Mouse (Mus musculus): ENCODE measurements around the gene Cdh12. TPM values are rescaled to one million over a fixed set of nuclear protein-coding genes. Genes with fewer than 3 reads are reported as not detected.
A peak's percentile ranks its signal among the peaks of the same experiment; 100 is the strongest.
"Not testable (repeated sequence)": the region's sequence is repeated elsewhere in the genome, so short reads cannot be mapped to it uniquely, and the experiment has no call there.

Gene Cdh12
- polyA plus RNA-seq, 1 experiment: 0.73 TPM

DNA sequence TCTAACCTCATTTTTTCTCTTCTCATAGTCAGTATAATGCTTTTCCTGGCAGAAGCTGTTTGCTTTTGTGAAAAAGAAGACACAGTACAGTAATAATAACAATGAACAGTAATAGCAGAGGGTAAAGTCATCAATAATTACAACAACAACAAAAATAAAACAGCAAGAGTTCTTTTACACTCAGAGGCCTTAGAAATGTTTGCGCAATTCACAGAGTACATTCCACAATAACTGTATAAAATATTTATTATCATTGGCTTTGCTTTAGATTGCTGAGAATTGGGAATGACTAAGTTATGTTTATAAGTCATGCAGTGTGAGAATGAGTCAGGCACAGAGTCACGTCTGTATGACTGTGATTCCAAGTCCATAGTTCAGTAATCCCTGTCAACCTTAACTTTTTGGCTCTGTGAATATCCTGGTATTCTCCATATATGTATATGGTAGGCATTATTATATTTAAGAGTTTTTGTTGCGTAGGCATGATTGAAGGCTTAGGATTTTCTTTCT, 193.9 kb downstream of the Cdh12 start:
- H3K27me3 ChIP-seq (ENCODE audit: control insufficient read depth, insufficient read depth, low read length): no peaks in the 10 kb centered on the region
- TF ChIP-seq CTCF (IDR thresholded peaks at IDR 0.05; ENCODE audit: control insufficient read depth, insufficient read depth, insufficient replicate concordance, low read depth, low read length) (no peak), POLR2A (IDR thresholded peaks at IDR 0.05; ENCODE audit: control insufficient read depth, low read depth, low read length) (no peak)
- no peaks in the 10 kb centered on the region for H3K4me1 ChIP-seq (ENCODE audit: control insufficient read depth, insufficient read depth, low read length)
- H3K36me3 ChIP-seq (ENCODE audit: control insufficient read depth, insufficient read depth, low read length): no peaks in the 10 kb centered on the region
- no peak overlapping the region for H3K27ac ChIP-seq (ENCODE audit: control insufficient read depth, insufficient read depth, low read depth, low read length)
- no peak overlapping the region for H3K4me3 ChIP-seq (ENCODE audit: control insufficient read depth, low read depth, low read length)

DNA sequence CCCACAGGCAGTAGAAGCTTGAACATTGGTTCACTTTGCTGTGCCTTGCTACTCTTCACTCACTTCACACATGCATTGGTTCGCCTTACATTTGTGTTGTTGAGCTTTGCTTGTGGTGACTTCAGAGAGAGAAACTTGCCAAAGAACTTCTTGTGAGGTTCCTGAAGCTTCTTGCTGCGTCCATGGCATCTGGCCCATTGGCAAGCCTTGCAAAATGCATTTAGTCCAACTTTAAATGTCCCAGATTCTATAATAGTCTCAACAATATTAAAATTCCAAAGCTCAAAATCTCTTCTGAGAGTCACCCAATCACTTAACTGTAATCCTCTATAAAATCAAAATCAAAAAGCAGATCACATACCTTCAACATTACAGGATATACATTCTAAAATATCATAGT, 211.2 kb downstream of the Cdh12 start:
- Histone ChIP-seq H3K27me3 (ENCODE audit: control insufficient read depth, insufficient read depth, low read length) (no peaks in the 10 kb centered on the region), H3K27ac (ENCODE audit: control insufficient read depth, insufficient read depth, low read depth, low read length) (no peak overlapping the region), H3K36me3 (ENCODE audit: control insufficient read depth, insufficient read depth, low read length) (no peaks in the 10 kb centered on the region), H3K4me3 (ENCODE audit: control insufficient read depth, low read depth, low read length) (no peak overlapping the region), H3K4me1 (ENCODE audit: control insufficient read depth, insufficient read depth, low read length) (no peaks in the 10 kb centered on the region)
- TF ChIP-seq CTCF (IDR thresholded peaks at IDR 0.05; ENCODE audit: control insufficient read depth, insufficient read depth, insufficient replicate concordance, low read depth, low read length) (no peak), POLR2A (IDR thresholded peaks at IDR 0.05; ENCODE audit: control insufficient read depth, low read depth, low read length) (no peak)

DNA sequence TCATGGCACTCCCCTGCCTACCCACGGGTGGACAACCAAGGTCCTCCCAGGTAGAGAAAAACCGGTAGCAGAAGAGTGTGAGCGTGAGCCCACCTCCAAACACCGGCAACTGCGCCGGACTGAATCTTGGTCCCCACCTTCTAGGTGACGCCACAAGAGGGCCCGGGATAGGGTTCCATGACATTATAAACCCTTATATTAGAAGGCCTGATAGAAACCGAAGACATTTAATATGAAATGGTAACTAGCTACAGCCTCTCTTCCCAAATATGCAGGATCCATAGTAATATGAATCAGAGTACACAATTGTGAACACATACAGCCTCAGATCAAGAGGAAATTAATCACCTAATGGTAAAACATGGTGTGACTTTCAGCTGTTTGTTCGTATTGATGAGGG, 217.6 kb downstream of the Cdh12 start, which contains the start of gene Acot10:
Acot10 (minus strand) TSS at position 101 of the 400 bp plus-strand sequence.
- Histone ChIP-seq H3K4me1 (ENCODE audit: control insufficient read depth, insufficient read depth, low read length) (peaks cover 2% of the 10 kb centered on the region), H3K27ac (ENCODE audit: control insufficient read depth, insufficient read depth, low read depth, low read length) (no peak within 1 kb of the TSS), H3K27me3 (ENCODE audit: control insufficient read depth, insufficient read depth, low read length) (no peaks in the 10 kb centered on the region), H3K36me3 (ENCODE audit: control insufficient read depth, insufficient read depth, low read length) (no peaks in the 10 kb centered on the region), H3K4me3 (ENCODE audit: control insufficient read depth, low read depth, low read length) (peak within 1 kb of the TSS; percentile 74)
- no peak for TF ChIP-seq CTCF (IDR thresholded peaks at IDR 0.05; ENCODE audit: control insufficient read depth, insufficient read depth, insufficient replicate concordance, low read depth, low read length)
- no peak for TF ChIP-seq POLR2A (IDR thresholded peaks at IDR 0.05; ENCODE audit: control insufficient read depth, low read depth, low read length)

DNA sequence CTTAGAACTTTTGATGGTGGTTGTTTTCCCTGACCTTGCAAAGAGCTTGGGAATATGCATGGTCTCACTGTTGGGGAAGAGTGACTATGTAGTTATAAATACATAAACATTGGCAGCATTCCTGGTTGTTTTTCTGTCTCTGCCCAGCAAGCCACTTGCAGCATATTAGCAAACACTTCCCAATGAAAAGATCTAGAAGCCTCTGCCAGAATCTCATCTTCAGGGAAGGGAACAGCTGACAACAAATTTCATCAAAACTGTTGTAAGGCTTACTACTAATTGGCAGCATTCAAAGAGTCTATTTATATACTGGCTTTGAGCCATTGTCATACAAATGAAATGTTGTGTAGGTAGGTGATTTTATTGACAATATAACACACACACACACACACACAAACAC, 218.3 kb downstream of the Cdh12 start:
- no peak overlapping the region for H3K4me3 ChIP-seq (ENCODE audit: control insufficient read depth, low read depth, low read length)
- H3K27me3 ChIP-seq (ENCODE audit: control insufficient read depth, insufficient read depth, low read length): no peaks in the 10 kb centered on the region
- TF ChIP-seq POLR2A (IDR thresholded peaks at IDR 0.05; ENCODE audit: control insufficient read depth, low read depth, low read length) (no peak), CTCF (IDR thresholded peaks at IDR 0.05; ENCODE audit: control insufficient read depth, insufficient read depth, insufficient replicate concordance, low read depth, low read length) (no peak)
- H3K27ac ChIP-seq (ENCODE audit: control insufficient read depth, insufficient read depth, low read depth, low read length): no peak overlapping the region
- no peaks in the 10 kb centered on the region for H3K36me3 ChIP-seq (ENCODE audit: control insufficient read depth, insufficient read depth, low read length)
- H3K4me1 ChIP-seq (ENCODE audit: control insufficient read depth, insufficient read depth, low read length): peaks cover 2% of the 10 kb centered on the region

DNA sequence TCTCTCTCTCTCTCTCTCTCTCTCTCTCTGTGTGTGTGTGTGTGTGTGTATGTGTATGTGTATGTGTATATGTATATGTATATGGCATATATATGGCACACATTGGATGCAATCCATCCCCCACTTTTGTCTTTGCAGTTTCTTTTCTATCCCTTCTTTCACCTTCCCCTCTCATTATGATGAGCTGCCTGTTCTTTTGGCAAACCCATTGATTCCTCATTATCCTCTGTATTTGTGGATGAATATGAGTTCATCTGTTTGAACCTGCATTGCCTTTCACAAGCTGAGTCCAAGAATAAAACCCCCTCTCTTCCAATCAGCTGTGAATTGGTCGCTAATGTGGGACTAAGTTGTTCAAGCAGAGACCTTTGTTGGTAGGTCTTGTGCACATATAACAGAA, 218.9 kb downstream of the Cdh12 start:
- no peaks in the 10 kb centered on the region for H3K27me3 ChIP-seq (ENCODE audit: control insufficient read depth, insufficient read depth, low read length)
- TF ChIP-seq POLR2A (IDR thresholded peaks at IDR 0.05; ENCODE audit: control insufficient read depth, low read depth, low read length) (no peak), CTCF (IDR thresholded peaks at IDR 0.05; ENCODE audit: control insufficient read depth, insufficient read depth, insufficient replicate concordance, low read depth, low read length) (no peak)
- peaks cover 2% of the 10 kb centered on the region for H3K4me1 ChIP-seq (ENCODE audit: control insufficient read depth, insufficient read depth, low read length)
- no peak overlapping the region for H3K27ac ChIP-seq (ENCODE audit: control insufficient read depth, insufficient read depth, low read depth, low read length)
- no peak overlapping the region for H3K4me3 ChIP-seq (ENCODE audit: control insufficient read depth, low read depth, low read length)
- H3K36me3 ChIP-seq (ENCODE audit: control insufficient read depth, insufficient read depth, low read length): no peaks in the 10 kb centered on the region

DNA sequence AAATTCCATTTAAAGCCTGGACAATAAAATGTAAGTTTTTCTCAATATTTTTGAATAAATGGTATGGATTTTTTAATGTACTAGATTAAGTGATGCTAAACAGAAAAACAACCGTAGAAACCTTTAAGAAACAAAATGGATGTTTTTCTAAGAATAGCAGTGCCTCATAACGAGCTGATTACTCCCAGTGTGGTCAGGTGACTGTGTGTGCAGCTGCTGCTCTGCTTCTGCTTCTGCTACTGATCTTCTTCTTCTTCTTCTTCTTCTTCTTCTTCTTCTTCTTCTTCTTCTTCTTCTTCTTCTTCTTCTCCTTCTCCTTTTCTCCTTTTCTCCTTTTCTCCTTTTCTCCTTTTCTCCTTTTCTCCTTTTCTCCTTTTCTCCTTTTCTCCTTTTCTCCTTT, 220.4 kb downstream of the Cdh12 start:
- not testable (repeated sequence) for H3K36me3 ChIP-seq (ENCODE audit: control insufficient read depth, insufficient read depth, low read length); H3K4me1 ChIP-seq (ENCODE audit: control insufficient read depth, insufficient read depth, low read length); H3K27ac ChIP-seq (ENCODE audit: control insufficient read depth, insufficient read depth, low read depth, low read length); H3K4me3 ChIP-seq (ENCODE audit: control insufficient read depth, low read depth, low read length); H3K27me3 ChIP-seq (ENCODE audit: control insufficient read depth, insufficient read depth, low read length)

DNA sequence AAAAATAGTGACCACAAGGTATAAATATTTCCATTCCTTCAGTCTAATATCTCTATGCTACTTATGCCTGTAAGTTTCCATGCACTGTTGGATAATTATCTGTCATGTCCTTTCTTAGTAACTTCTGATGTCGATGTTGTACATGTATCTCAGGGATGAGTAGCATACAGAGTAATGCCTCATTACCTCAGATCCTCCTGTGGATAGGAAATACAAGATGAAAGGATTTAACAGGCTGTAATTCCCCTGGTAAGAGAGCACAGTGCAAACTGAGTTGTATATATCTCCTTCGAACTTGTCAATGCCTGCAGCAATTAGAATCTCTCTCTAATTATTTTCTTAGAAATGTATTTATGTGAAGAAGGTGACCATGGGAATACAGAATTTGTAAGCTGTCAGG, 233.7 kb downstream of the Cdh12 start:
- H3K27me3 ChIP-seq (ENCODE audit: control insufficient read depth, insufficient read depth, low read length): no peaks in the 10 kb centered on the region
- no peaks in the 10 kb centered on the region for H3K4me1 ChIP-seq (ENCODE audit: control insufficient read depth, insufficient read depth, low read length)
- TF ChIP-seq POLR2A (IDR thresholded peaks at IDR 0.05; ENCODE audit: control insufficient read depth, low read depth, low read length) (no peak), CTCF (IDR thresholded peaks at IDR 0.05; ENCODE audit: control insufficient read depth, insufficient read depth, insufficient replicate concordance, low read depth, low read length) (no peak)
- no peak overlapping the region for H3K4me3 ChIP-seq (ENCODE audit: control insufficient read depth, low read depth, low read length)
- no peak overlapping the region for H3K27ac ChIP-seq (ENCODE audit: control insufficient read depth, insufficient read depth, low read depth, low read length)
- no peaks in the 10 kb centered on the region for H3K36me3 ChIP-seq (ENCODE audit: control insufficient read depth, insufficient read depth, low read length)

DNA sequence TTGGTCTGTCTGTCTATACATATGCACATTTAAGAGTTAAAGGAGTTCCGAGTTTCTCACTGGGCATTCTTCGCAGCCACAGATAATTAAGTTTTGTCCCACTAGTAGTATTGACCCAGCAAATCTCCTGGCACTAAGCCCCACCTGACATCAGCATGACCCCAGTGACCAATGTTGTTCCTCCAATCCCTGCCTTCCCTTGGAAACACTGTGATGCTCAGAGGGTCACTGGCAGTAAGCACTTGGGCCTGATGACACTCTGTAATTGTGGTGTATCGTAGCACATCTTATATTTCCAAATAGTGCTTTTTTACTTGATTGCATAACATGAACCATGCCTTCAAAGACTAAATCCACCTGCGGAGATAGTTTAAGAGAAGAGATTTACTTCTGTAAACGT, 235.1 kb downstream of the Cdh12 start:
- Histone ChIP-seq H3K4me1 (ENCODE audit: control insufficient read depth, insufficient read depth, low read length) (no peaks in the 10 kb centered on the region), H3K27me3 (ENCODE audit: control insufficient read depth, insufficient read depth, low read length) (no peaks in the 10 kb centered on the region), H3K36me3 (ENCODE audit: control insufficient read depth, insufficient read depth, low read length) (no peaks in the 10 kb centered on the region), H3K4me3 (ENCODE audit: control insufficient read depth, low read depth, low read length) (no peak overlapping the region), H3K27ac (ENCODE audit: control insufficient read depth, insufficient read depth, low read depth, low read length) (no peak overlapping the region)
- TF ChIP-seq POLR2A (IDR thresholded peaks at IDR 0.05; ENCODE audit: control insufficient read depth, low read depth, low read length): no peak
- no peak for TF ChIP-seq CTCF (IDR thresholded peaks at IDR 0.05; ENCODE audit: control insufficient read depth, insufficient read depth, insufficient replicate concordance, low read depth, low read length)
